Mouse (Mus musculus): ENCODE measurements around the gene Cldn22. TPM values are rescaled to one million over a fixed set of nuclear protein-coding genes. Genes with fewer than 3 reads are reported as not detected.

The Cldn22 gene
- not detected in 2 replicates for polyA plus RNA-seq (2011; ENCODE audit: insufficient read depth, insufficient read length, low read depth, missing spikeins)

- TF ChIP-seq EP300 (IDR thresholded peaks at IDR 0.05; ENCODE audit: insufficient read depth, low read depth, low read length) = no peak
- no peak for TF ChIP-seq POLR2A (IDR thresholded peaks at IDR 0.05; ENCODE audit: insufficient read depth, low read length)
- TF ChIP-seq CTCF (IDR thresholded peaks at IDR 0.05; ENCODE audit: low read depth, low read length) = no peak
- no peak within 1 kb of the TSS for H3K27ac ChIP-seq (ENCODE audit: insufficient read depth, low read length)
- no peaks in the 10 kb centered on the region for H3K9me3 ChIP-seq (replicated peaks; ENCODE audit: control insufficient read depth, insufficient read depth, low read length, poor library complexity, severe bottlenecking)
- H3K27me3 ChIP-seq (ENCODE audit: control insufficient read depth, insufficient read depth, low read length, poor library complexity, severe bottlenecking) = no peaks in the 10 kb centered on the region
- no peak within 1 kb of the TSS for H3K9ac ChIP-seq (ENCODE audit: low read depth, poor library complexity, severe bottlenecking)
- H3K36me3 ChIP-seq (ENCODE audit: control insufficient read depth, insufficient read depth, low read length, poor library complexity, severe bottlenecking) = no peaks in the 10 kb centered on the region
- H3K4me3 ChIP-seq (ENCODE audit: low read depth, low read length) = no peak within 1 kb of the TSS
- H3K4me1 ChIP-seq (ENCODE audit: control insufficient read depth, insufficient read depth, low read length) = no peaks in the 10 kb centered on the region
Measured at GRCm38 (mm10) chr8:47824182-47824581, at the start of gene Cldn22. Gene Cldn22 (plus strand): TSS chr8:47824482.

GRCm38 (mm10) chr8:47777415-47777814 lies 46.9 kb upstream of the Cldn22 start:
- no peaks in the 10 kb centered on the region for H3K36me3 ChIP-seq (ENCODE audit: control insufficient read depth, insufficient read depth, low read length, poor library complexity, severe bottlenecking)
- H3K9ac ChIP-seq (ENCODE audit: low read depth, poor library complexity, severe bottlenecking) = no peak overlapping the region
- TF ChIP-seq CTCF (IDR thresholded peaks at IDR 0.05; ENCODE audit: low read depth, low read length) = no peak
- TF ChIP-seq EP300 (IDR thresholded peaks at IDR 0.05; ENCODE audit: insufficient read depth, low read depth, low read length) = no peak
- TF ChIP-seq POLR2A (IDR thresholded peaks at IDR 0.05; ENCODE audit: insufficient read depth, low read length) = no peak
- no peak overlapping the region for H3K27ac ChIP-seq (ENCODE audit: insufficient read depth, low read length)
- H3K27me3 ChIP-seq (ENCODE audit: control insufficient read depth, insufficient read depth, low read length, poor library complexity, severe bottlenecking) = no peaks in the 10 kb centered on the region
- H3K4me3 ChIP-seq (ENCODE audit: low read depth, low read length) = no peak overlapping the region
- no peaks in the 10 kb centered on the region for H3K9me3 ChIP-seq (replicated peaks; ENCODE audit: control insufficient read depth, insufficient read depth, low read length, poor library complexity, severe bottlenecking)
- no peaks in the 10 kb centered on the region for H3K4me1 ChIP-seq (ENCODE audit: control insufficient read depth, insufficient read depth, low read length)

GRCm38 (mm10) chr8:47779589-47779988 lies 44.7 kb upstream of the Cldn22 start:
- no peak for TF ChIP-seq CTCF (IDR thresholded peaks at IDR 0.05; ENCODE audit: low read depth, low read length)
- no peak for TF ChIP-seq POLR2A (IDR thresholded peaks at IDR 0.05; ENCODE audit: insufficient read depth, low read length)
- TF ChIP-seq EP300 (IDR thresholded peaks at IDR 0.05; ENCODE audit: insufficient read depth, low read depth, low read length) = no peak
- Histone ChIP-seq H3K4me1 (ENCODE audit: control insufficient read depth, insufficient read depth, low read length) (no peaks in the 10 kb centered on the region), H3K9me3 (replicated peaks; ENCODE audit: control insufficient read depth, insufficient read depth, low read length, poor library complexity, severe bottlenecking) (no peaks in the 10 kb centered on the region), H3K36me3 (ENCODE audit: control insufficient read depth, insufficient read depth, low read length, poor library complexity, severe bottlenecking) (no peaks in the 10 kb centered on the region), H3K9ac (ENCODE audit: low read depth, poor library complexity, severe bottlenecking) (no peak overlapping the region), H3K27me3 (ENCODE audit: control insufficient read depth, insufficient read depth, low read length, poor library complexity, severe bottlenecking) (no peaks in the 10 kb centered on the region), H3K4me3 (ENCODE audit: low read depth, low read length) (no peak overlapping the region), H3K27ac (ENCODE audit: insufficient read depth, low read length) (no peak overlapping the region)

- H3K4me1 ChIP-seq (ENCODE audit: control insufficient read depth, insufficient read depth, low read length) = no peaks in the 10 kb centered on the region
- H3K9me3 ChIP-seq (replicated peaks; ENCODE audit: control insufficient read depth, insufficient read depth, low read length, poor library complexity, severe bottlenecking) = no peaks in the 10 kb centered on the region
- TF ChIP-seq CTCF (IDR thresholded peaks at IDR 0.05; ENCODE audit: low read depth, low read length) (no peak), POLR2A (IDR thresholded peaks at IDR 0.05; ENCODE audit: insufficient read depth, low read length) (no peak), EP300 (IDR thresholded peaks at IDR 0.05; ENCODE audit: insufficient read depth, low read depth, low read length) (no peak)
- no peak overlapping the region for H3K27ac ChIP-seq (ENCODE audit: insufficient read depth, low read length)
- no peaks in the 10 kb centered on the region for H3K27me3 ChIP-seq (ENCODE audit: control insufficient read depth, insufficient read depth, low read length, poor library complexity, severe bottlenecking)
- H3K4me3 ChIP-seq (ENCODE audit: low read depth, low read length) = no peak overlapping the region
- H3K9ac ChIP-seq (ENCODE audit: low read depth, poor library complexity, severe bottlenecking) = no peak overlapping the region
- no peaks in the 10 kb centered on the region for H3K36me3 ChIP-seq (ENCODE audit: control insufficient read depth, insufficient read depth, low read length, poor library complexity, severe bottlenecking)
Measured at GRCm38 (mm10) chr8:47781881-47782280, 42.4 kb upstream of the Cldn22 start.

GRCm38 (mm10) chr8:47783544-47783943 lies 40.7 kb upstream of the Cldn22 start:
- Histone ChIP-seq H3K27ac (ENCODE audit: insufficient read depth, low read length) (no peak overlapping the region), H3K9me3 (replicated peaks; ENCODE audit: control insufficient read depth, insufficient read depth, low read length, poor library complexity, severe bottlenecking) (no peaks in the 10 kb centered on the region; the same call in 1 of the 2 replicates), H3K4me1 (ENCODE audit: control insufficient read depth, insufficient read depth, low read length) (no peaks in the 10 kb centered on the region), H3K36me3 (ENCODE audit: control insufficient read depth, insufficient read depth, low read length, poor library complexity, severe bottlenecking) (no peaks in the 10 kb centered on the region), H3K27me3 (ENCODE audit: control insufficient read depth, insufficient read depth, low read length, poor library complexity, severe bottlenecking) (no peaks in the 10 kb centered on the region), H3K4me3 (ENCODE audit: low read depth, low read length) (no peak overlapping the region), H3K9ac (ENCODE audit: low read depth, poor library complexity, severe bottlenecking) (no peak overlapping the region)
- TF ChIP-seq CTCF (IDR thresholded peaks at IDR 0.05; ENCODE audit: low read depth, low read length) (no peak), EP300 (IDR thresholded peaks at IDR 0.05; ENCODE audit: insufficient read depth, low read depth, low read length) (no peak), POLR2A (IDR thresholded peaks at IDR 0.05; ENCODE audit: insufficient read depth, low read length) (no peak)

GRCm38 (mm10) chr8:47783944-47784343 lies 40.3 kb upstream of the Cldn22 start:
- Histone ChIP-seq H3K27ac (ENCODE audit: insufficient read depth, low read length) (no peak overlapping the region), H3K27me3 (ENCODE audit: control insufficient read depth, insufficient read depth, low read length, poor library complexity, severe bottlenecking) (no peaks in the 10 kb centered on the region), H3K9me3 (replicated peaks; ENCODE audit: control insufficient read depth, insufficient read depth, low read length, poor library complexity, severe bottlenecking) (no peaks in the 10 kb centered on the region; the same call in 1 of the 2 replicates), H3K36me3 (ENCODE audit: control insufficient read depth, insufficient read depth, low read length, poor library complexity, severe bottlenecking) (no peaks in the 10 kb centered on the region), H3K4me3 (ENCODE audit: low read depth, low read length) (no peak overlapping the region), H3K9ac (ENCODE audit: low read depth, poor library complexity, severe bottlenecking) (no peak overlapping the region), H3K4me1 (ENCODE audit: control insufficient read depth, insufficient read depth, low read length) (no peaks in the 10 kb centered on the region)
- no peak for TF ChIP-seq CTCF (IDR thresholded peaks at IDR 0.05; ENCODE audit: low read depth, low read length)
- TF ChIP-seq POLR2A (IDR thresholded peaks at IDR 0.05; ENCODE audit: insufficient read depth, low read length) = no peak
